Mouse (Mus musculus) cerebellum, postnatal 10 days (tissue): ENCODE data around the gene Crat.

Source experiments
- DNase-seq, 2 experiments: peaks; one replicate each; pipeline ENCODE4 v3.0.0; 2021; ENCODE audit warnings: mixed read lengths in 2 of 2

Gene Crat

DNA sequence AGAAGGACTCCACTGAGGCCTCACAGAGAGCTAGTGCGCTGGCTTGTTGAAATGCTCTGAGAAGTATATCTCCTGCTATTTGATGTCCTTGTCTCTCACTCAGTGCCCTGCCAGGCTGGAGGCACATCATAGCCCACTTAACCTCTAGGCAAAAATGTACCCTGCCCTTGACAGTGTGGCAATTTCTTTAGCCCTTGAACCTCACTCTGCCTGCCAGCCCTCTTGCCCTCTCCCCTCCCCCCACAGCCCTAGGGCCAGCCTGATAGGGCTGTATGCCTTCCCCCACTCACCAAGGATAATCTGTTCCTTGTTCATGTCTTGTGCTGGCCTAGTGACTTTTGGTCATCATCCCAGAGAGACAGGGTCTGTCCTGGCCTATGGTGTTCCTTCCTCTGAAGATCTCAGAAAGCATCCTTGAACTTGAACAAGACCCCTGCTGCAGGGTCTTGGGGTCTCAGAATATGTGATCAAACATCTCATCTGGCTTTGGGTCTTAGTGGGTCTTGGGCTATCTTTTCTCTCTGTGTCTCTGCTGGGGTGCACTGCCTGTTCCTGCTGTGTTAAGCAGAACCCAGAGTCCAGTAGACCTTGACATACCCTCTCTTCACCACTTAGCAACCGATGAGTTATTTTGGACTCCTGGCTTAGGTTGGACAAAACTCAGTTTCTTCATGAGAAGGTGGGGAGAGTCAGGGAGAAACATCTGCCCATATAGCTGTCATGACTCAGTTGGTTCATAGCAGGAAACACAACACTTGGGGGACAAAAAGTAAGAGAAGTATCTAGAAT lies 50.1 kb downstream of the Crat start:
- peak in 1 of 2 experiments; percentile 35 for DNase-seq

DNA sequence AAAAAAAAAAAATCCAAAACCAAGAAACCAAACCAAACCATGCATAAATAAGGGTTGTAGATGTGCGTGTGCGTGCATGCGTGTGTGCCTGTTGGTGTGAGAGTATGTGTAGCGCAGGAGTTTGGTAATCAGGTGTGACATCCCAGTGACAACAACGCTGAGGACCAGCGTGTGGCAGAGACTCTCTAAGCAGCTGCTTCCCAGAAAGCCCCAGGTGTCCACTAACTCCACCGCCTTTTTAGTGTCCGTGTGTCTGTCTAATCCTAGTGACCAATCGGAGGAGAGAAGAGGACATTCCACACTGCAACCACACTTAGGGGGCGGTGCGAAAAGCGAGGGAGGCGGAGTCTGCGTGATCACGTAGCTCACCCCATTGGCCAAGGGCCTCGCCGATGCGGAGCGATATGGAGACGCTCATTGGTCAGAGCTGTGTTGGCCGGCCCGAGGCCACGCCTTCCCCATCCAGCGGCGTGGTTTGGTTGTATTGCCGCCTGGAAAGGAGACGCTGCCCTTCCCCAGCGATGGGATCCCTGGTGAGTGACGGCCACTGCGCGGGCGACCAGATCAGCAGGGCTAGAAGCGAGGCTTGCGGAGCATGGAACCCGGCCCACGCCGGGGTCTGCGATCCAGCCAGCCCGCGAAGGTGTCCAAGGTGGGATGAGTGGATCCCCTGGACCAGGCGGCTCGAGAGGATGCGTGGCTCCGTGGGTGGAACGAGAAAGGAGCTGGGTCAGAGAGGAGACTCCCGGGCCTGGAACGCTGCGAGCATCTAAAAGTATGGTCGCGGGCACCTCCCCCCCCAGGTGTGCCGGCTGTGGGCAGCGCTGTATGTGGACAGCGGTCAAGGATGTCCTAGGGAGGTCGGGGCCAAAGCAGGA lies 51.6 kb downstream of the Crat start, which contains the start of gene Miga2:
Gene Miga2 (plus strand): TSS at position 461 of the 878 bp plus-strand sequence.
- DNase-seq = peak; percentile 98 to 99

DNA sequence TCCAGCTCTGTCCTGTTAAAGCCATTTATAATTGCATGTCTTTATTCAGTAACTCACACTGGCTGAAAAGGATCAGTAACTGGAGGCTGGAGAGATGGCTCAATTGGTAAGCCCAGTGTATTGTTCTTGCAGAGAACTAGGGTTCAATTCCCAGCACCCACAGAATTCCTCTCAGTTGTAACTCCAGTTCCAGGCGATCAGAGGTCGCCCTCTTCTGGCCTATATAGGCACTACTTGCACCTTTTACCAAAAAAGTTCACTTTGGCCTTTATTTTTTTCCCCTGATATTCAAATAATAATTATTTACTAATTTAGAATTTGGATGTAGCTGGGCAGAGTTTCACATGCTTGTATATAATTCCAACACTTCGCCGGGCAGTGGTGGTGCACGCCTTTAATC lies 52.7 kb downstream of the Crat start:
- DNase-seq = no peak

DNA sequence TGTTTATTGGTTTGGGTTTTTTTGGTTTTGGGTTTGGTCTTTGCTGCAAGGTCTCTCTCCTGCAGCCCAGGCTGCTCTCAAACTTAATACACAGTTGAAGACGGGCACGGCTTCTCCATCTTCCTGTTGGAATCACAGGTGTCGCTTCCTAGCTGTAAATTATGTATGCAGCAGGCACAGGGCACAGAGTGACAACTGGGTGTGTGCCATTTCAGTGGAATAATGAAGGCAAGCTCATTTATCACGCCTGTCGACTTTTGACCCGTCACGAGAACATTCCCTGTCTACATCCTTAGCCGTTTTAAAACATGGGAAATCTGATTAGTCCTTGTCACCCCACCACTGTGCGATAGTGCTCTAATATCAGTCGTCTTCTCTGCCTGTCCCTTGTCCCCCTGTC lies 55.0 kb downstream of the Crat start:
- DNase-seq = no peak

DNA sequence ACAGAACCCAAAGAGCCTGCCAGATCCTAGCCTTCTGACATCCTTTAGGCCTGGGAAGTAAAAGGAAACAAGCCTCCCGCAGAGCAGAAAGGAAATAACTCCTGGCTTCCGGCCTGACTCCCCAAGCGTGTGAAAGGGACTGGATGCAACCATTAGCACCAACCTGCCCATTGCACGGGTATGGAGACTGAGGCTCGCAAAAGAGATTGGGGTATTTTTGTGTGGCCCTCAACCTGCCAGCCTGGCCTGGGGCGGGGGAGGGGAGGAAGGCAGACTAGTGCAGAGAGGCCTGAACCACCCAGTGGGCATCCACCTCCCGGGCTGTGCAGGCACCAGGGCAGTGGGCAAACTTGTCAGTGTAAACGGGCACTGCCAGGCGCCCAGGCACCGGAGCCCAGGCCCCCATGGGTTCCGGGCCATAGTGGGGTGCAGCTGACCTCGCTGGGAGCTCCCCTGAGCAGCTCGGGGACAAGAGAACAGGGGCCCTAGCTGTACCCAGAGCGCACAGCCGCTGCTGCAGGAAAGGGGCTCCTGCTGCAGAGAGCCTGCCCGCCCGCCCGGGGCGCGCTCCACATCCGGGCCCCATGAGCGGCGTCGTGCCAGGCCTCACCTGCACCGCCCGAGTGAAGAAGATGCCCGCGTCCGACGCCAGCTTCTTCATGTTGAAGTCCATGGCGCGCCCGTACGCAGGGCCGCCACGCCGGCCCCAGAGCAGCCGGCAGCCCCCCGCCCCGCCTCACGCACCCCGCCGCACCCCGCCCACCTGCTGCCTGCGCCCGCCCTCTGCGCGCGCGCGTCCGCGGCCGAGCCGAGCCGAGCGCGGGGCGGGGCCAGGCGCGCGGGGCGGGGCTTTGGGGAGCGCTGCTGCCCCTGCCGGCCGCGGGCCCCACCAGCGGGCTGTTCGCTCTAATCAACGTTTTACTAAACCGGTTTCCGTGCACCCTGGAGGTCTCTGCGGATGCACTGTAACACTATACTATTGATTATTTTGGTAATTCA lies 56.8 kb downstream of the Crat start, which contains the start of gene Sh3glb2:
Gene Sh3glb2 (minus strand): TSS at position 805 of the 999 bp plus-strand sequence.
- peak; percentile 95 to 97 for DNase-seq

DNA sequence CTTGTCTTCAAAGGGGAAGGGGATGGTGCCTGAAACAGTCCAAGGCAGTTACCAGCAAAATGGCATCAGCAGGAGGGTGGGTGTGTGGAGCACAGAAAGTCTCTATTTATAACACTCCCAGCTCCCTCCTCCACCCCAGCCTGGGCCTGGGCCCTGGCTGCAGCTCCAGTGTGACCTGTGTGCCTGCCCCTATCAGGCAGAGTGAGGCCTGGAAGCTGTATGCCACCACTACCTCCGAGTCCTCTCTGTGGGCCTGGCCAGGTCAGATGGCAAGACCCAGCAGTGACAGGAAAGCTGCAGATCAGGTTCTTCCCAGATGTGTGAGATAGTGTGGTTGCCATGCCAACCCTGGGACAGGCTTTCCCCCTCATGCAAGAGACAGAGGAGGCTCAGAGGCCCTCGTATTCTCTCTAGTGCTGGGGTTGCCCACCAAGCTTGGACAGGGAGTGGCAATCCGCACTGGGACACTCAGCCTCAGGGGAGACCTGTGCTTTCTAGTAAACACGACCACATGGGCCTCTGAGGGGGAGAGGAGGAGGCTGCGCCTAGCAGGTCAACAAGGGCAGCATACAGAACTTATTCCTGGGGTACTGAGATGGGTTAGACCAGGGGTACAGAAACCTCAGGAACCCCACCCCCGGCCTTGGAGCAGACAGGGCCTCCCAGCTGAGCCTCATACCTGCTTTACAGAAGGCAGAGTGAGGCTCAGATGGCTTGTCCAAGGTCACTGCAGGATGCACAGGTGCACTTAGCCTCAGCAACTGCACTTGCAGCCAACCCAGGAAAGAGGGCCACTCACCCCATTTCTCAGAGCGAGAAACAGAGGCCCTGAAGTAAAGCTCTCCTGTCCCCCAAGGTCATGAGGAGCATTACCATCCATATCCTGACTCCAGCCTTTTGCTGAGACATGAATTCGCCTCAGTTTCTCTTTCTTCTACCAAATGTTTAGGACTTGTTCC lies 57.8 kb downstream of the Crat start:
- DNase-seq = peak; percentile 49 to 53

DNA sequence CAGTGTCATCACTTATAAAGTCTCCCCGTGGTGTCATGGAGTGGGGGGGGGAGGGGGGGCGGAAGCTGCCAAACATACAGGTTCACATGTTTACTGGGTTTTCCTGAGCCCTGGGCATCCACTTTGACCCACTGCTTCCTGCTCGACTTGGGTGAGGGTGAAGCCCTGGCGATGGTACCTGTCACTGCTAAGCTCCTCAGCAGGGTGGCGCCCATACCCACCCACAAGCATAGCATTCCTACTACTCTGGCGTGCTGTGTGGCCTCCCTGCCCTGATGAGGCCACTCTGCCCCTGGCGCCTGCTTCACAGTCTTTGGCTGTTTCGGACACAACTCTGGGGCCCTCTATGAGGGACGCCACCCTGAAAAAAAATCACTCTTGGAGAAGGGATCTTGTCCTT lies 58.7 kb downstream of the Crat start:
- DNase-seq = no peak

DNA sequence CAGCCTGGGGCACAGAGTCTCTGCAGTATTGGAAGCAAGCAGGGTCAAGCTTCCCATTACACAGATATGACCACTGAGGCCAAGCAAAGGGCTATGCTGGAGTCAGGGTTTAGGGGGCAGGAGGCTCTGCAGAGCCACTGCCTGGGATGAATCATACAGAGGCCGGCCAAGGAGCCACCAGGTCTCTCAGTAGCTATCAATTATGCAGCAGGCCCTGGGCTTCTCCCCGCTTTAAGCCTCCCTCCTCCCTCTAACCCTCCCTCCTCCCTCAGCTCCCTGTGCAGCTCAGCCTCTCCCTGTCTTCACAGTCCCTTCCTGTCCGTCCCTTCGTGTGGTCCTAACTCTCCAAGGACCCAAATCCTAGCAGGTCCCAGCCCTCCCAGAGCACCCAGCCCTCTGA lies 59.3 kb downstream of the Crat start:
- DNase-seq = no peak

DNA sequence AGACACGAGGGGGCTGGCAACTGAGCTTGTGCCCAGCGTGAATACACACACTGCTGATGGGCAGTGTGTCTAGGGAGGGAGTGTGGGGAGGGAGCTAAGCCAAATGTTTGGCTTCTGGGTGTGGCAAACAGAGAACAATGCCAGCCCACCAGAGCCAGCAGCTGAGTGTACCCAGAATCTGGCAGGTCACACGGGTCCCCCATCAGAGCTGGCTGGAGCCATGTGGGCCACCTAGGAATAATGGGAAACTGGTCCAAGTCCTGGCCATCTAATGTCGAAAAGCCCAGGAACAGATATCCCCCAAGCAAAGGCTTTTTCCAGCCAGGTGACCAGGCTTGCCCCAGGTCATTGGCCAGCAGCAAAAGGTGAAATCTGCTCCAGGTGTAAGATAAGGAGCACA lies 59.8 kb downstream of the Crat start:
- peak; percentile 55 to 58 for DNase-seq

DNA sequence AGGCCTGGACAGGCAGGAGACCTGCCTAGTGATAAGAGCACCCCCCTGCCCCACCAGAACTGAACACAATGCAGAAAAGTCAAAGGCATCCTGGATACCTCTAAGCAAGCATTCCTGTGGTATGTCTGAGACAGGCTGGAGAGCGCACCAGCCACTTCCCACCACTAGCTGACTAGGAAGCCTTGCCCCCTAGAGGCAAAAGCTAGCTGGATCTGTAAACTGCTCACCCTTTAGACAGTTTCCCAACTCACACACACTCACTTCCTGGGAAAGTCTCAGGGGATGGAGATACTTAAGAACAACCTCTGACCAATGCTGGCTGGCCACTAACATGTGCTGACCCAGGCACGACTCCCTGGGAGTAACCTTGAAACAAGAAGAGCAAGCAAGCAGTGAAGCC lies 64.5 kb downstream of the Crat start:
- DNase-seq = no peak
